Mouse (Mus musculus): ENCODE results near the gene Lsg1.

Lsg1 gene

DNA sequence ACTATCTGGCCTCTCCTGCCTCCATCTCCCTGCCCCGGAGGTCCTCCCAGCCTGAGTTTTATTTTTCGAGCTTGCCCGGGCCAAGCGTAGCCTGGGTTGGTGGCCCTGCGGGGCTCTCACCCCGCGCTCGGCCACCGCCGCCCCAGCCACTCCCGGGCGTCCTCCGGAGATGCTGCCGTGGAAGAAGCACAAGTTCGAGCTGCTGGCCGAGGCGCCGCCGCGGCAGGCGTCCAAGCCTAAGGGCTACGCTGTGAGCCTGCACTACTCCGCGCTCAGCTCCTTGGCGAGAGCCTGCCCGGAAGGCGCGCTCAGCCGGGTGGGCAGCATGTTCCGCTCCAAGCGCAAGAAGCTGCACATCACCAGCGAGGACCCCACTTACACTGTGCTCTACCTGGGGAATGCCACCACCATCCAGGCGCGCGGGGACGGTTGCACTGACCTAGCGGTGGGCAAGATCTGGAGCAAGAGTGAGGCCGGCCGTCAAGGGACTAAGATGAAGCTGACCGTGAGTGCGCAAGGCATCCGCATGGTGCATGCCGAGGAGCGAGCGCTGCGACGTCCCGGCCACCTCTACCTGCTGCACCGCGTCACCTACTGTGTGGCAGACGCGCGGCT, 13.1 kb upstream of the Lsg1 start:
- peak; percentile 78 for DNase-seq

DNA sequence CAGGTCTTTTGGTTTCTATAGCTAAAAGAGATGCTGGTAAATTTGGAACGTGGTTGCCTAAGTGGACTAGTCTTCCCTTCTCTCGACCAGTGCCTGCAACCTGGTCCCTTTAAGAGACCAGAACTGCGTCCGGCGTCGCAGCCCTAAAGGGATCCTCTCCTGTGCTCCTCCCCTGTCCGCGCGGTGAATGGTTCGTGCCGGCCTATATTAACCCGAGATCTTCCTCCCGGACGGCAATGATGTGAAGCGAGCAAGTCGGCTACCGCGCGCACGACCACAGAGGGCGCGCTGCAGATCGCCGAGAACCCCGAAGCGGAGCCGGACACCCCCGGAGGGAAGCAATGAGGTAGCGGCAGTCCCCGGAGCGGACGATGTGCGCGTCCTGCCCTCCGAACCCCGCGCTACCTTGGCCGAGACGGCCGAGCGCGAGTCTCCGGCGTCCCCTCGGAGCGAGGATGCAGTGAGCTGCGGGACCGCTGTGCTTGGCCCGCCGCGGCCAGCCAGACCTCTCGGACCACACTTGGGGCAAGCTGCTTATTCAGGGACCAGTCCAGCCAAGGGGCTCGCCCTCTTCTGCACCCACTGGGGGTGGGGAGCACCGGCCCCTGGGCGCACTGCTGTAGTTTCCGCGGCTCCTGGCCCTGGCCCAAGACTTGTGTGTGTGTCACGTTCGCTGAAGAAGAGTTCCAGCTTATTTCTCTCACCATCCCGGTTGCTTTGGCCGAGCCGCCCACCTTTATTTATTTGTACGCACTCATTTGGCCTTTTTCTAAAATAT, 12.3 kb upstream of the Lsg1 start, which contains the start of gene Fam43a:
Gene Fam43a, plus strand, starts transcription at position 233 of the 778 bp plus-strand sequence.
- peak; percentile 96 for DNase-seq

DNA sequence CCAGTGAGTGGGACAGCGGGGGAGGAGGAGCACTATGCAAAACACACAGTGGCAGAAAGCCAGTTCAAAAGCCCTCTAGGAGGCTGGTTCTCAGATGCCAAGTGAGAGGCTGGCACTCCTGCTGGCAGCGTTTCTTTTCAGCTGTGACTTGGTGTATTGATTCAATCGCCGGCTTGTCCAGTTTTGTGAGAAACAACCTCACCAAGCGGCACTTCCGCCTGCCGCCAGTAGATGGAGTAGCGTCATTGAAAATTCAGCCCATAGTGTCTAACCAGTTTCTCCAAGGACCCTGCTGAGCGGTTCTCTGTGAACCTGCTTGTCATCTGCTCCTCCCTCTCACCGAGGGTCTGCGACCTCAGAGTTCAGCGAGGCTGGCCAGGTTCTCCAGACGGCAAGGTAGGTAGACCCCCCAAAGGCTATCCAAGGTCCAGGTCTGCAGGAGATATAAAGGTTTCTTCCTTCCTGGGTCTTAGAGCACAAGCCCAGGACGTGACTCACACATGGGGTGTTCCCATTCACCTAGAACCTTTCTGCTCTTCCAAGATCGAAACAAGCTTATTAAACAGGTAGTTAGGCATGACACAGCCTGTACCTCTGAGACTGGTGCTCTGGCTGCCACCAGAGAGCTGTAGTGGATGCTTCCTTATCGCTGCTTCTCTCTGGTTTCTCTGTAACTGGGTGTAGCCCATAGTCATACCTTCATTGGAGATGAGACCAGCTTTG, 9.7 kb upstream of the Lsg1 start:
- peak; percentile 94 for DNase-seq

DNA sequence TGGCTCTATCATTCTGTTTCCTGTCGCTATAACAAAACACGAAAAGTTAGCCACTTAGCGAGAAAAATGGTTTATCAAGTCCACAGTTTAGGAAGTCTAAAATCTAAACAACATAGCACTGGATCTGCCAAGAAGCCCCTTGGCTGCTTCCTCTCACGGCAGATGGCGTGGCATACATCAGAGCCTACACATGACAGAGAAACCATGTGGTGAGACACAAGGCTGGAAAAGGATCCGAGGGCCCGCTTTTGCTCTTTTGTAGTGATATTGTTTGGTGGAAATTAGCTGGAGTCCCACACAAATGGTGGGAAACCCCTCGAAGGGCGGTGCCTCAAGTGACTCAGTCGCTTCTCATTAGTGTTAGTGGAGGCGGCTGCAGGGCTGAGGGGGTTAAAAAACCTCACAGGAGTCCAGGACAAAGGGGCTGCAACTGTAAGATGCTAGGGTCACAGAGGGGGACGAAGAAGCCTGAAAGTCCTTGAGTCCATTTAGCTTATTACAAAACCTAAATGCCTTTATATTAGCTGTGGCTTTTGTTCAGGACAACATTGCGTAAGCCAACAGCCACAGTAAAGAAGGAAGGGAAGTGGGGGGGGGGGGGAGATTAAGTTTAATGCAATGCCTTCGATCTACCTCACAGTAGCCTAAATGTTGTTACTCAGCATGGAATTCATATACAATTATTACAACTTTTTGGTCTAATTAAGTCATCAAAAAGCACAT, 8.6 kb upstream of the Lsg1 start:
- no peak for DNase-seq

DNA sequence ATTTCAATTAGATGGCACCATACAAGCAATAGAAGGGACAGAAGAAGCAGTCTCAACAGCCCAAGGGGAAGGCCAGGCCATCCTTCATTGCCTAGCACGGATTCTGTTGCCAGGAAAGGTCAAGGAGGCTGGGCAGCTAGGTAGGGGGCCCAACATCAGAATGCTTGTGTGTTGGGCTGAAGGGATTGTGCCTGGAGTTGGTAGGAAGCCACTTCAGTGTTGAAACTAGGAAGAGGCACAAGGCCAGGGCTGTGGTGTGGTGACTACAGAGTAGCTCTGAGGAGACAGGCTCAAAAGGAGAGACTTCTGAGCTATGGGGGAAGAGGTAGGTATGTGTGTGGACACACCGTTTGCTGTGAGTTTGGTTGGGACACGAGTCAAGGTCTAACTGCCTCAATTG, 8.0 kb upstream of the Lsg1 start:
- no peak for DNase-seq

DNA sequence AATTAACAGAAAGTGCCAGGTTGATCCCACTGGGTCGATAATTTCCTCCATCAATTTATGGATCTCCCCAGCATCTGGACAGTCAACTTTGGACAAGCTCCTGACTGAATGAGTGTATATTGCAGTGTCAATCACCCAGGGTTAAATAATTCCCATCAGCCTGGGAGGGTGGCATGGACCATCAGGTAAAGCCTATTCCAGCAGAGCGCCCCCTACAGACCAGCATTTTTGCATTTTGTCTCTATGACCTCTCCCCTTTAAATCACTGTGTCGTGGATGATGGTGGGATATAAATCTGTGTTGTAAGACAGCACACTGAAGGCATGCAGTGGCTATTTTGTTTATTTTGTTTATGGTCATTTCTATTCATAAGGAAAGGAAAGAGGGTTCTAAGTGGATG, 4.6 kb upstream of the Lsg1 start:
- no peak for DNase-seq

DNA sequence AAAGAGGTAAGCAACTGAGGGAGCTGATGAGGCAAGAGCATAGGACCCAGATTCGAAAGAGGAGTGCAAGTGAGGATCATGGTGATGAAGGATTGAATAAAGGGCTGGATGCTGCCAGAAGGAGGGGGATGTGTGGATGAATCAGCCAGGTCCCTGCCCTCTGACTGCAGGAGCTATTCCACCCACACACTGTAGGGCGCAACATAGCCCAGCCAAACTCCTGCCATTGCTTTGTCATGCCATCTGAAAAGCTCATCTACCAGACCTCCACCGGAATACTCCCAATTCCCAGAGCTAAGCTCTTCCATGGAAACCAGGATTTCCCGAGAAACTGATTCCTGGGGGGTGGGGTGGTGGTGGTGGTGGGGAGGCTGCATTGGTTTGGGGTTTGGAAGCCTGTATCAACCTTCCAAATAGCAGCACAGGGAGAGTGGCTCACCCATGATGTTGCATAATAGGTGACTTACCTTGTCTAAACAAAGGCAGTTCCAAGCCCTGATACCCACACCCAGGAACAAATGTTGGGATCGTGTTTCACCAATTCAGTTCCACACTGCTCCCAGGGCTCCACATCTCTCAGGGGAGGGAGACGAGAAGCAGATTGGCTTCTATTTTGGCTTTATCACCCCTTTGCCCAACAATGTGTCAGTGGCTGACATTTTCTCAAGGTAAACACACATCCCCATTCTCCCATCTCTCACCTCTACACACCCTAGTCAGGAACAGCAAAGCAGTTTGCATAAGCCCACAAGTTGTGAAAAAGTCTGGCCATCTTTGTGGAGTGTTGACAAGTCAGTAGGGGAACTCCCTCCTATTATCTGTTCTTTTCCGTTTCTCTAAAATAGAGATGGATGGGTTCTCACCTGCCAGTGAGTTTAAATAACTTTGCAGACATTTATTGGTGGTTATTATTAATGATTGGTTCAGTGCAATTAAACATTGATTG, 3.1 kb upstream of the Lsg1 start:
- DNase-seq: no peak

DNA sequence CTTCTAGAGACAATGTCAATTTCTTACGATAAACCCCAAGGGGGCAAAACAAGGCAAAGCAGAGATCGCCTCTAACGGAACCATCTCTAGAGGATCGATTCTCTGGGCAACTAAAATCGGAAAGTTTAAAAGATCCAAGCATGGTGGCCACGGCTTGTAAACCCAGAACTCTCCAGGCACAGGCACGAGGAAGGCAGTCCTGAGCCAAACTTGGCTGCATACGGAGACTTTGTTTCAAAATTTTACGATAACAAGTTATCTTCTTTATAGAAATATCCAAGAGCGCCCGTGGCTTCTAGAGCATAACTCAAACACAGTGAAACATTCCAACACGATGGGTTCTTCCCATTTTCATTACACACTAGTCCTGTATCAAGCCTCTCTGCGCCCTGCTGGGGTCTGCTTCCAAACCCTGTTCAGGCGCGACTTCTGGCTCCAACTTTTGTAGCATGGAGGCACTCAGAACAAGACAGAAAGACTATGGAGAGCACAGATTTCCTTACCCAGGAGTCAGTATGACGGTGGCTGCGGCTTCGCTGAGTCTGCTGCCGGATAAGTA, 378 bp downstream of the Lsg1 start:
- DNase-seq: no peak

DNA sequence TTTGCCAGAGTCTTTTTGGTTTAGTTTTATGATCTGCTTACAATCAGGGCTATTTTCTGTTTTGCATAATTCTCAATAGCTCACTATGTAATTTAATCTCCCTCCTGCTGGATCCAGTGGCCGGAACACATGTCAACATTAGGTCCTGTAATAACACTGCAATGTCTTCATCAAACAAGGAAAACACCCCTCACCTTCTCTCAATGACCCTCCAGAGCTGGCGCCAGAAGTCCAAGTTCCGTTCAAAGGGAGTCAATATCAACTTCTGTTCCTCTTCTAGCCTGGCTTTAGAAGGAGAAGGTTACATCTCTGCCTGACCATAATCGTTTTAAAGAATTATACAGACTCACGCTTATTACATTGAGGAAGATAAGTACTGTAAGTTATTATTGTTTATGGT, 6.6 kb downstream of the Lsg1 start:
- peak; percentile 17 for DNase-seq

DNA sequence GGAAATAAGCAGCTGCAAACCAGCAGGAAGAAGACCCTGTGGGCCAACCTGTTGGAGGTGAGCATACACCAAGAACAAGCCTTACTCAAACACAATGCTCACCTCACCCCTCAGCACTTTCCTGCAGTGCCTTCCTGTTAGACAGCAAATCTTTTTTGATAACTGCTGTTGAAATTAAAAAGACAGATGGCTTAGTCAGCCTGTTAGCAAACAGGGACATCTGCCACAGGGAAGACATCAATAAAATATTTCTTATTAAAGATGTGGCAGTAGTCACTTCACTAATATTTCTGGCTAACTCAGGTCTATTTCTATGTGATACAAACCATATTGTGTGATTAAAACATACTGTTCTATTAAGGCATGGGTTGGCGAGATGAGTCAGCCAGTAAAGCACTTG, 11.0 kb downstream of the Lsg1 start:
- no peak for DNase-seq

DNA sequence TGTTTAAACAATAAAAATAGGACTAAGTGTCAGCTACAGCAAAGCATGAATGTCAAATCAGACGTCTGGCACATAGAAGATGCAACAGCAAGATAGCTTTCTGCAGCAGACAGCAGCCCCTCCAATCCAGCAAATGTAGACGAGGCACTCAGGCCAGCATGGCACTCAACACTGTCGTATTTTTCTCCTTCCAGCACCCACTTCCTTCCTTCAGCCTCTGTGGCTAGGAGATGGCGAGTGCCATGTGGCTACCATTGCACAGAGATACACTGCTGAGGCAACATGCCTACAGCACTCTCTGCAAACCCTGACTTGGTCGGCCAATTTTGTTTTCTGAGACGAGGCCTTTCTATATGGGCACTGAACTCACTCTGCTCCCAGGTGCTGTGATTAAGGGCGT, 11.6 kb downstream of the Lsg1 start:
- DNase-seq: no peak

DNA sequence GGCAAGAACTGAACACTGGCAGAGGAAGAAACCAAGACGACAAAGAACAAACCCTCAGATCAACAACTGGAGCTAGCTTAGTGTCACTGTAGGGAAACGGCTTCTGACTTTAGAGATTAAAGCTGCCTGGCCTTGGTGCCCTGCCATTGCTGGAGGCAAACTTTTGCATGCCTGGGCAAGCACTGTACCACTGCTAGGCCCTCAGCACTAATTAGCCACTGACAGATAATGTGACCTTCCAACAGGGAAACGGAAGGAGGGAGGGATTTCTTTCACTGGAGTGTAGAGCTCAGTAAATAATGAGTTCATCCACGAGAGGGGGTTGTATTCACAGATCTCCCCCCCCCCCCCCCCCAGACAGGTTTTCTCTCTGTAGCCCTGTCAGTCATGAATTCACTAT, 15.2 kb downstream of the Lsg1 start:
- no peak for DNase-seq

DNA sequence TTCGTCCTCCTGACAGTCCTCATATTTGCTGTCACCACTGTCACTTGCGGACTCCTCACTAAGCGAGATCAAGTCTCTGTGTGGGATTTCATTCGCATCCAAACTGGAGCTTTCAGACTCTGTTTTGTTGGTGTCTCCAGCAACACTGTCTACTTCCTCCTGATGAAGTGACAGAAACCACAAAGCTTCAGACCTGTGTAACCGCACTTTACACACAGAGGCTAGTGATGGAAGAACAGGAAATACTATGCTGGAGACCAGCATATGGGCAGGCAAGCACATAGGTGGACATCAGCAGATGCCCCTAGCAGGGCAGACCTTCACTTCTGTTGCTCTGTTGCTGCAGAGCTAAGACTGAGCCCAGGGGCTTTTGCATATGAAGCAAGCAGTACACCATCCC, 16.0 kb downstream of the Lsg1 start:
- no peak for DNase-seq

DNA sequence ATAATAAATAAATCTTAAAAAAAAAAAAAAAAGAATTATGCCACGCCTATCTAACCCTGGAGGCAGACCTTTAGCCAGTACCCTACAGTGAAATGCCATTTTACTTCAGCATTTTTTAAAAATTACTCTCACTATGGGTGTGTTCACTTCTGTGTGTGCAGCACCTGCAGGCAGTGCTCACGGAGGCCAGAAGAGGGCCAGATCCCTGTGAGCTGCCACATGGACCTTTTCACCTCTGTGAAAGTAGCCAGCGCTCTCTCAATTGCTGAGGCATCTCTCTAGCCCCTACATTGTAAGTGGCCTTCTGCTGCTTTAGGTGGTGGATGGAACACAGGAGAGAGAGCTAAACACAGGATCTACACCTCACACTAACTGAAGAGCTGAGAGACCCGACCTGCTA, 17.2 kb downstream of the Lsg1 start:
- DNase-seq: no peak

DNA sequence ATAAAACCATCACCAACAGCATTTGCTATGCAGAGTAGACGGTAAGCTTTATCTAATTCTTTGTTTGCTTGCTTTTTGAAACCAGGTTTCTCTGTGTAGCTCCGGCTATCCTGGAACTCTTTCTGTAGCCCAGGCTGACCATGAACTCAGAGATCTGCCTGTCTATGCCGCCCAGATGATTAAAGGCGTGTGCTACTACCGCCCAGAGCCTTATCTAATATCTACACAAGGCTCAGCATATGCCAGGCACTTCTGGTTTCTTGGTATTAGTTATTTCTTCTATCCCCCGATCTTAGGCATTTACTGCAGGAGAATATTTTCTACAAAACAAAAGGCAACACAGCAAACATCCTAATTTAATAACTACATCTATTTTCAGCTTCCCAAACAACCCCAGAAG, 21.8 kb downstream of the Lsg1 start:
- no peak for DNase-seq

DNA sequence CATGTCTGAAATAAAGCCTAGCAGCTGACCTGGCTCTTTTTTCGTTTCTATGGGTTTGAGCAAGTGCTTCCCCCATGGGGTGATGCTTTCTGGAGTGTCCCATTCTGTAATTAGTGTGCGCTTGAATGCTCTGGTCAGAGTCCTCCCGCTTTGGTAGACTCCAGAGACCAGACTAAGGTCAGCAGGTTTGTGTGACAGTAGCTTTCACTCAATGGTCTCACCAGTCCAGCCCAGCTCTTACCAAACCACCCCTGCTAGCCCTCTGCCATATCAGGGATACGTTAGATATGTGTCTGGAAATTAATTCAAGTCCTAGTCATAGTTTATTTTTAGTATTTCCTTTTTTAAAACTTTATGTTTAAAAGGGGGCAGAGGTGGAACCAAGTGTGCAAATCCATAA, 26.8 kb downstream of the Lsg1 start:
- DNase-seq: no peak

DNA sequence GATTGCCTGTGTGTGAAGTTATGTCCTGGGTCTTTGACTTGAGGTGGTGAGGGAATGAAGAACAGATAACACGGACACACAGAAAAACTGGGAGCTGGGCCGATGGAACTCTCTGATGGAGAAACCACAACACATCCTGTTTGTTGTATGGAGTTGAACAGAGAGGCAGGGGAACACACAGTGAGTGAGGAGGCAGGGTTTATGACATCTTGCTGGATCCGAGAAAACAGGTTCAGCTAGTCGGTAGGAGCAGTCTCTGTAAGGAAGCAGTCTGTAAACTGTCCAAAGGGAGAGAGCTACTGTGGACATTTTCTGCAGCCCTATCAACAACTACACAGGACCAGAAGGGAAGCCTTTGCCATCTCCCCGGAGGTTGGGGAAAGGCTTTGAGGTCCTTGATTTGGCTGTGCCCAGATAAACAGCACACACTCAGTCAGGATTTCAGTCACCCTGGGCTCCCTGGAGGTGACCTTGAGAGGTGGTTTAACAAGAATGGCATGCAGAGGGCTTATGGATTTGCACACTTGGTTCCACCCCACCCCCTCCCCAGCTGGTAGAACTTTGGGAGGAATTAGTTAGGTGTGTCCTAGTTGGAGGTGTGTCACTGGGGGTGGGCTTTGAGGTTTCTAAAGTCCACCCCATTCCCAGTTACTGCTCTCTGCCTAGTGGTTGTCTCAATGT, 27.9 kb downstream of the Lsg1 start:
- DNase-seq: no peak

DNA sequence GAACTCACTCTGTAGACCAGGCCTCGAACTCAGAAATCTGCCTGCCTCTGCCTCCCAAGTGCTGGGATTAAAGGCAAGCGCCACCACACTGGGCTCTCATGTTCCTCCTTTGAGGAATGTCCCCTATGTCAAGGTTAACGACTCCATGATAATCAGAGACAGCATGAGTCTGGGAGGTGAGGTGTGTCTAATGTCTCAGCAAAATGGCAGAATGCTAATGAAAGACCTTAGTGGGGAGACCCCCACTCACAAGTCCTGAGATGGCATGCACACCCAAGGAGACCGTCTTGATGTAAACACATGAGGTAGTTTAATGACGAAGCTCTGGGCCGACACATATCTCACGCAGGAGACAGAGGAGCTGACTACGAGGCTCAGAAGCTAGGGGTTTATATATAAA, 33.3 kb downstream of the Lsg1 start:
- DNase-seq: no peak

DNA sequence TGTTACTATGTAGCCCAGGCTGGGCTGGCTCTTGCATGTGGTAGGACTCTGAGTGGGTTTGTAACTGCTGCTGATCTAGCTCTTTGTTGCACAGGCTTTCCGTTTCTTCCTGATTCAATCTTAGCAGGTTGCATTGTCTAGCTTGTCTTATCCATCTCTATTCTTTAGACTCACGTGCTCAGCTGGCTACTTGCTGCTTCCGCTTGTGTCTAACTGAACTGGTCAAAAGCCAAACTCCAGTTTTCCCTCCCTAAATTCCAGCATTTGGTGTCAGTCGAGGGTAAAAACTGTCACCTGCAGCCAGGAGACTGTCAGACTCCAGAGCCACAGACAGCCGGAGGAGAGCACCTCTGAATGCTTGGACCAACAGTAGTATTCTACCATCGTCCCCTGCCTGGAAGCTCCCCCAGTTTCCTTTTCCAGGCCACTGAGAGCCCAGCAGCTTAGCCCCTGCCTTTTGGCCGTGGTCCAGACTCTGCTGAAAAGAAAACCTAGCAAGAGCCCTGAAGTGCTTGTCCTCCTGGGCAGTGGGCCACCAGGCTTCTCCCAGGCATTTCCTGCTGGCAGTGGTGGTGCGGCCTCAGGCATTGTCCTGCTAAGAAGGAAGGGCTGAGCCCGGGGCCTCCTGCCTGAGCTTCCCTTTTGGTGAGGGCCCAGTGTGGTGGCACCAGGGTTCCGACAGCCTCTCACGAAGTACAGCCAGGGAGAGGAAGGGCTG, 34.6 kb downstream of the Lsg1 start:
- peak; percentile 97 for DNase-seq

DNA sequence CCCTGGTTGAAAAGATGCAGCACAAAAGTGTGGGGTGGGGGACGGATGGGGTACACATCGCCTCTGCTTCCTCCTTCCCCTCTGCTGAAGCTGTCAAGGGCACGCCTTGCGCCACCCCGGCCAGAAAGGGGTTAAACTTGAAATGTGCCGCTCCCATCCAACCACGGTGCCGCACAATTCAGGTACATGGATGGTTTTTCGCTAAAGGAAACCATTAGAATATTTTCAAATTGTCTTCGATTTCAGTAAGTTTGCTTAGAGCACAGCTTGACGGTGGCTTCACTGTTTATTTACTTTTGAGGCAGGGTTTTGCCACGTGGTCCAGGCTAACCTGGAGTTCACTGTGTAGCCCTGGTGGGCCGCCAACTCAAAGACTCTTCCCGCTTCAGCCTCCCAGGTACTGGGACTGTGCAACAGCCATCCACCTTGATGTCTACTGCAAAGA, 36.6 kb downstream of the Lsg1 start, which contains the start of gene Tmem44:
Gene Tmem44, minus strand, starts transcription at position 95 of the 445 bp plus-strand sequence.
- DNase-seq: no peak

Measured in lung, postnatal 10 days (tissue).